Mouse (Mus musculus) olfactory bulb, adult 2 months (tissue): ENCODE measurements around the gene Slc7a8.

Experiments used
- CTCF ChIP-seq: fragments of 200-500 bp; IDR thresholded peaks from 2 replicates; pipeline ENCODE4 v1.5.1; 2012; ENCODE audit warnings: low read depth, mild to moderate bottlenecking, low read length, moderate library complexity; ENCODE audit not compliant: insufficient read depth
- POLR2A ChIP-seq: fragments of 200-500 bp; IDR thresholded peaks from 2 replicates; pipeline ENCODE4 v1.6.1; 2012; ENCODE audit warnings: mild to moderate bottlenecking, low read depth, low read length, moderate library complexity; ENCODE audit not compliant: insufficient read depth

GRCm38 (mm10) chr14:54742375-54742774 lies 39.4 kb downstream of the Slc7a8 start:
- TF ChIP-seq POLR2A (no peak), CTCF (no peak)
